Mouse (Mus musculus) liver, embryonic 11.5 days (tissue): ENCODE measurements at regions not wholly inside any gene's neighbourhood (a gene's known extent, or its start where the extent isn't known, plus 50 kb on each side); places are given as distances from the start of the nearest gene placed in this dataset.
"Not testable (repeated sequence)": the region's sequence is repeated elsewhere in the genome, so short reads cannot be mapped to it uniquely, and the experiment has no call there.

ENCODE experiments used
- ATAC-seq: fragments of 200-750 bp; cut with Nextera tagmentation; replicated peaks from 2 replicates; pipeline ENCODE4 v1.8.0; 2017; ENCODE audit warnings: moderate number of reproducible peaks, mild to moderate bottlenecking, moderate TSS enrichment, moderate library complexity; ENCODE audit not compliant: low FRiP score
- DNase-seq: peaks from one replicate; pipeline ENCODE4 v3.0.0-alpha.2; 2017; ENCODE audit warnings: low spot score
- H3K27ac ChIP-seq: fragments of 300-500 bp; sonication (generic); 2 replicates; pipeline ENCODE4 v1.5.1; 2014; ENCODE audit warnings: mild to moderate bottlenecking, low read depth, low read length, control low read depth
- H3K27me3 ChIP-seq: fragments of 300-500 bp; sonication (generic); replicated peaks from 2 replicates; pipeline ENCODE4 v1.6.1; 2014; ENCODE audit warnings: low read length, mixed read lengths; ENCODE audit not compliant: control insufficient read depth, insufficient read depth
- H3K36me3 ChIP-seq: fragments of 300-500 bp; sonication (generic); 2 replicates; pipeline ENCODE4 v1.6.1; 2014; ENCODE audit warnings: mild to moderate bottlenecking, low read length, moderate library complexity, mixed read lengths; ENCODE audit not compliant: control insufficient read depth, insufficient read depth
- H3K4me1 ChIP-seq: fragments of 300-500 bp; sonication (generic); replicated peaks from 2 replicates; pipeline ENCODE4 v1.6.1; 2014; ENCODE audit warnings: low read length, mixed read lengths; ENCODE audit not compliant: control insufficient read depth, insufficient read depth
- H3K4me2 ChIP-seq: fragments of 300-500 bp; sonication (generic); 2 replicates; pipeline ENCODE4 v1.6.1; 2014; ENCODE audit warnings: mild to moderate bottlenecking, control low read depth, moderate library complexity
- H3K4me3 ChIP-seq: fragments of 300-500 bp; sonication (generic); 2 replicates; pipeline ENCODE4 v1.5.1; 2014; ENCODE audit warnings: low read depth, low read length, control low read depth
- H3K9ac ChIP-seq: fragments of 300-500 bp; sonication (generic); 2 replicates; pipeline ENCODE4 v1.6.1; 2014; ENCODE audit warnings: low read depth, low read length, control low read depth
- H3K9me3 ChIP-seq: fragments of 300-500 bp; sonication (generic); 2 replicates; pipeline ENCODE4 v1.6.1; 2016; ENCODE audit warnings: low read length, inconsistent platforms, mixed read lengths; ENCODE audit not compliant: control insufficient read depth
- whole genome bisulfite sequencing: fragments of 180-500 bp; shearing (Covaris S2); extraction: QIAGEN DNeasy Blood & Tissue Kit; methylation state at CpG from one replicate; pipeline ENCODE4 v1.1.7; 2014; 5-methylcytosine and 5-hydroxymethylcytosine counted together

DNA sequence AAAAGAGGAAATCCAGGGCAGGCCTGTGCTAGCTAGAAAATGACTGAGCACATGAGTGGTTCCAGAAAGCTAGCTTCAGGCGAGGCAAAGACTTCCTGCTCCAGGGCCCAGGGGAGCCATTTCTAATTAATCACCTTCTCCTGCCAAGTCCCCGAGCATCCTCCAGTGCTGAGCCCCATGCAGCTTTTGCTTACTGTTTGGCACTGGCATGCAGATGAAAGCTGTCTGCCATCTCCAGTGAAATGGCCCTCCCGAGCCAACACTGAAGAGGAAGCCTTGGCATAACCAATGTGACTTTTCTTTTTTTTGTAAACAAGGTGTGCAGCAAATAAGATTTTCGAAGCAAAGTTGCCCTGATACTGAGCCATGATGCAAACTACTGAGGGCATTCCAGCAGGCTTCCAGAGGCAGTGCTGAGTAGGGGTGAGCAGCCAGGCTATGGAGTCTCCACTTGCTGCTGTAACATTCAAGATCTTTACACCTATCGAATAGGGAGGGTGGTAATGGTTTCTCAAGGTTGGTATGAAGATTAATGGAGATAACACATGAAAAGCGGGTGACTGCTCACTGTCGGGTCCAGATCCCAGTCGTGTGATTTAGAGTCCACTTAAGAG lies 125.4 kb upstream of the Immp2l start:
- 67% methylated on average over 8 of the region's 8 CpGs for WGBS
- ATAC-seq (no peak), DNase-seq (no peak)
- no peaks in the 10 kb centered on the region for H3K4me1 ChIP-seq
- H3K27me3 ChIP-seq = no peaks in the 10 kb centered on the region
- no peaks in the 10 kb centered on the region for H3K36me3 ChIP-seq
- H3K4me3 ChIP-seq = no peak overlapping the region
- no peak overlapping the region for H3K9ac ChIP-seq
- no peak overlapping the region for H3K4me2 ChIP-seq
- no peaks in the 10 kb centered on the region for H3K9me3 ChIP-seq
- no peak overlapping the region for H3K27ac ChIP-seq

DNA sequence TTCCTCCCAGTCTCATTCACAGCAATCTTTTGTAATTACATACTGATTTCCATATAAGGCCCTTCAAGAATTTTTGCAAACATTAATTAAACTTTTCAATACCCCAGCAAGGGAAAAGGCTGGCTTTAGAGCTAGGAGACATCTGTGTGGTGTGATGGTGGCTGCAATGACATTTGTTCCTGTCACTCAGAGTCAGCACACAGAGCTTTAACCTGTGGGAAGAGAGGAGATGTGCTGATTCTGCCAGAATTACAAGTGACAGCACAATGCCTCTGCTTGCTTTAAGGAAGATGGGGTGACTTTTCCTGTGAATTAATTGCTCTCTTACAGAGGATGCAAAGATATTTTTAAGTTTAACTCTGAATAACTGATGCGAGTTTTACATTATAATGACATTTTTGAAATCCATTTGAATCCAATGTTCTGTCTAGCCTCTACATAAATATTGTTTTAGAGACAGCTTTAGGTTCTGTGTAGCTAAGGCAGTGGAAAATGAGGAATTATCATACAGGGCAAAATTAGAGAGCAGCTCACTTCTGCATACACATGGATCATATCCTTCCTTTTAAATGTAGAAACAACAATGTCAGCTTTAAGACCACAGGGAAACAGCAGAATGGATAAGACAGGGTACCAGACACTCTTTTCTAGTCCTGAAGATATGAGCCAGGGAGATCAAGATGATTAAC lies 118.1 kb upstream of the Immp2l start:
- no peaks in the 10 kb centered on the region for H3K27me3 ChIP-seq
- no peak for DNase-seq
- H3K4me1 ChIP-seq = peaks cover 4% of the 10 kb centered on the region
- no peaks in the 10 kb centered on the region for H3K36me3 ChIP-seq
- whole genome bisulfite sequencing = 73% methylated on average over 1 of the region's 1 CpGs
- H3K9me3 ChIP-seq = no peaks in the 10 kb centered on the region
- H3K9ac ChIP-seq = no peak overlapping the region
- H3K4me2 ChIP-seq = no peak overlapping the region
- no peak for ATAC-seq
- no peak overlapping the region for H3K4me3 ChIP-seq
- no peak overlapping the region for H3K27ac ChIP-seq

DNA sequence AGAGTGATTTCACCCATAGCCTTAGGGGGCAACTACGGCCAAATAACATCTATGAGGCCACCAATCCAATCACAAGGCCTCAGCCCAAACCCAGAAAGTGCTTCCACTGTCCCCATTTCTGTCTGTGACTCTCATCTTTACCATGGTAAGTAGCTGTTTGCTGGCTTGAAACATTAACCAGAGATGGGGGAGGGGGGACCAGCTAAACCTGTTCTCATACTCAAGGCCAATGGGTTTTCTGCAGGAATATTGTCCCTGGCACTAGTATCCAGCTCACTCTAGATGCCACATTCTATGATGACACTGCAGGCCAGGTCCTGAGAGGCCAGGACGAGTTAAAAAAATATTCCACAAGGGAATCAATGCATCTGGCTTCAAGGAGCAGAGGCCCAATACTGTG lies 117.1 kb upstream of the Immp2l start:
- Histone ChIP-seq H3K27me3 (no peaks in the 10 kb centered on the region), H3K36me3 (no peaks in the 10 kb centered on the region), H3K27ac (no peak overlapping the region), H3K4me3 (no peak overlapping the region), H3K9ac (no peak overlapping the region), H3K4me1 (peaks cover 4% of the 10 kb centered on the region), H3K4me2 (no peak overlapping the region), H3K9me3 (no peaks in the 10 kb centered on the region)
- DNase-seq (no peak), ATAC-seq (no peak)
- WGBS = 55% methylated on average over 2 of the region's 2 CpGs

DNA sequence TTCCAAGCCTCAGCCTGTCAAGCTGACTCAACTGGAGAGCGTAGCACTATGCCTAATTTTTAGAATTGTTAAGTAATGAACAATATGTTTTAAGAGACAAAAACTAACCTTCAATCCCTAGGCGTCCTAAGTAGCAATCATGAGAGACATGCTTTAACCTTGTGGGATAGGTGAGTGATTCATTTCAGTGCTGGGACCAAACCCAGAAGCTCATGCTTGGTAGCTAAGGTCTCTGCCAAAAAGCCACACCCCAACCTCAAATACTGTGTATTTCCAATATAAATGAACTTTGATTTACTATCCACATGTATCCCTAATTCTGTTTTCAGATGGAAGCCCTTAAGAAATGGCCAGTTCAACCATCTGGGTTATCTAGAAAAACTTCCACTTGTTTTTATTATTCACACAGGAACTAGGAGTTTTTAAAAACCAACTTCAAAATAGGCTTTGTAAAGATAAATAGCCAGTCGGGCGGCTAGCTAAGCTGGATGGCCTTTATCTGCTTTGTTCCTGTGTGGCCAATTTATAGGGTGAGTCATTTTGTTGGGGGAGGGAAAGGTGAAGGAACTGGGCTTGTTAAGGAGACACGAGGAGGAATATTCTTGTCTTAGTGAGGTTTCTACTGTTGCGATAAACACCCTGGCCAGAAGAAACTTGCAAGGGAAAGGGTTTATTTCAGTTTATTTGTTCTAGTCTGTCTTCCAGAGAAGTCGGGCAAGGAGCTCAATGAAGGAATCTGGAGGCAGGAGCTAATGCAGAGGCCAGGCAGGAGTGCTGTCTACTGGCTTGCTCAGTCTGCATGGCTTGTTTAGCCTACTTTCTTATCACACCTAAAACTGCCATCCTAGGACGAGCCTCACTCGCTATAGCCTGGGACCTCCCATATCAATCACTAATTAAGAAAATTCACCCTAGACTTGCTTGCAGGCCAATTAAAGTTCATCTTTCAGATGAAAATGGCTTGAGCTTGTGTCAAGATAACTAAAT lies 114.8 kb upstream of the Immp2l start:
- Histone ChIP-seq H3K27ac (no peak overlapping the region), H3K4me3 (no peak overlapping the region), H3K27me3 (no peaks in the 10 kb centered on the region), H3K4me2 (no peak overlapping the region), H3K9me3 (no peaks in the 10 kb centered on the region), H3K4me1 (peaks cover 4% of the 10 kb centered on the region), H3K36me3 (no peaks in the 10 kb centered on the region), H3K9ac (no peak overlapping the region)
- no peak for DNase-seq
- 51% methylated on average over 9 of the region's 9 CpGs for WGBS
- no peak for ATAC-seq

DNA sequence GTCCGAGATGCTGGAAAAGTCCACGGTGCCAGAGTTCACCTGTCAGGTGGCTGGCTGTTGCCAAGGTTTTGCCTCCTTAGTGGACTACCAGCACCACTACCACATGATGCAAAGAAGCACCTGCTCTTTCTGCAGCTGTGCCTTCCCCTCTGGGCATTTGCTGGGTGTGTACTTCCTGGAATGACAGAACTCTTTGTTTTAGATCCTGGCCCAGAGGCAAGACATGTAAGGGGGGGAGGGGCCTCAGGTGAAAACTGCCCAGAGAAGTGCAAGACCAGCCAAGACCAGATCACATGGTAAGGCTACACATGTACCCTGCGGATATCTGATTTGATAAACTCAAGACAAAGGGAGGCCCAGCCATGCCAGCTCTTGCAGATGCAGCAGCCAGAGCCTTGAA lies 106.4 kb upstream of the Immp2l start:
- Histone ChIP-seq H3K4me2 (no peak overlapping the region), H3K9ac (no peak overlapping the region), H3K27me3 (no peaks in the 10 kb centered on the region), H3K27ac (no peak overlapping the region), H3K9me3 (no peaks in the 10 kb centered on the region), H3K4me3 (no peak overlapping the region), H3K36me3 (no peaks in the 10 kb centered on the region), H3K4me1 (no peaks in the 10 kb centered on the region)
- WGBS = 88% methylated on average over 3 of the region's 3 CpGs
- no peak for ATAC-seq
- no peak for DNase-seq

DNA sequence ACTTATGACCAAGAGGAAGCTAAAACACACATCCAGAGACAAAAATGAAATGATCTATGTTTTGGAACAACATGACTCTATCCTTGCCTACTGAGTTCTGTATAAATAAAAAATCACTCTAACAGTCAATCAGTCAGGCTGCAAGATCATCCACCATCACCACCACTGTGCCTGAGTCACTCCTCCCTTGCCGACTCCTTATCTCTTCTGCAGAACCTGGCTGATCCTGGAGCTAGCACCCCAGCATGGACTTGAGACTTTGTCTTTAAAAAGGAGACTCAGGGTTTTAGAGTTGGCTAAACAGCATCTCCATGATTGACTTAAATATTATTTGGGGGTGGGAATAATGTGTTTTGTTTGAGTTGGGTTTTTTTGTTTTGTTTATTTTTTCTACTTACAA lies 101.9 kb upstream of the Immp2l start:
- Histone ChIP-seq H3K4me3 (no peak overlapping the region), H3K36me3 (no peaks in the 10 kb centered on the region), H3K9me3 (no peaks in the 10 kb centered on the region), H3K4me1 (no peaks in the 10 kb centered on the region), H3K27ac (no peak overlapping the region), H3K27me3 (no peaks in the 10 kb centered on the region), H3K9ac (no peak overlapping the region), H3K4me2 (no peak overlapping the region)
- ATAC-seq (no peak), DNase-seq (no peak)
- WGBS = 52% methylated on average over 1 of the region's 1 CpGs

DNA sequence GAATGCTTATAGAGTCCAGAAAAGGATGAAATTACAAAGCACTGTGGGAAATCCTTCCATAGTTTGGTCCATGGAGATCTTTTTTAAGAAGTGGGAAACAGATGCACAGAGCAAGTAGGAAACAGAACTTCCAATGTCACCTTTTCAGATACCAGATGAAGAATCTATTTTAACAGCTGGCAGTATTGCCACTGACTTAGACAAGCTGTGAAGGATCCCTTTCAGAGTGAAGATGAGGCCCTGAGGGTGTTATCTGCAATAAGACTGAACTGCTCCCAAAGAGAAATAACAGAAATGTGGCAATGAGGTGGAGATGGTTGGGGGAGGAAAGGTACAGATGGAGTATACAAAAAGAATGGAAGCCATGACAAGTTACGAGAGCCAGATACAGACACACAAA lies 97.2 kb upstream of the Immp2l start:
- Histone ChIP-seq H3K27ac (no peak overlapping the region), H3K4me2 (no peak overlapping the region), H3K9me3 (no peaks in the 10 kb centered on the region), H3K9ac (no peak overlapping the region), H3K4me3 (no peak overlapping the region), H3K36me3 (no peaks in the 10 kb centered on the region), H3K4me1 (no peaks in the 10 kb centered on the region), H3K27me3 (no peaks in the 10 kb centered on the region)
- ATAC-seq = no peak
- DNase-seq = no peak
- 76% methylated on average over 1 of the region's 1 CpGs for WGBS

DNA sequence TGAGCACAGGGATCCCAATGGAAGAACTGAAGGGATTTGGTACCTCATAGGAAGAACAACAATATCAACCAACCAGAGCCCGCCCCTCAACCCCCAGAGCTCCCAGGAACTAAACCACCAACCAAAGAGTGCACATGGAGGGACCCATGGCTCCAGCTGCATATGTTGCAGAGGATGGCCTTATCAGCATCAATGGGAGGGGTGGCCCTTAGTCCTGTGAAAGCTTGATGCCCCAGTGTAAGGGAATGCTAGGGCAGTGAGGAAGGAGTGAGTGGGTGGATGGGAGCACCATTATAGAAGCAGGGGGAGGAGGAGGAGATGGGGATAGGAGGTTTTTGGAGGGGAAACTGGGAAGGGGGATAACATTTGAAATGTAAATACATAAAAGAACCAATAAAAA lies 94.5 kb upstream of the Immp2l start:
- not testable (repeated sequence) for H3K4me2 ChIP-seq, H3K27me3 ChIP-seq, DNase-seq, H3K4me3 ChIP-seq, H3K4me1 ChIP-seq, H3K36me3 ChIP-seq, H3K9me3 ChIP-seq, H3K9ac ChIP-seq, H3K27ac ChIP-seq, ATAC-seq
- WGBS = 83% methylated on average over 1 of the region's 1 CpGs
